Mouse (Mus musculus): Measurements from ENCODE around the gene Cux2.

The Cux2 gene

DNA sequence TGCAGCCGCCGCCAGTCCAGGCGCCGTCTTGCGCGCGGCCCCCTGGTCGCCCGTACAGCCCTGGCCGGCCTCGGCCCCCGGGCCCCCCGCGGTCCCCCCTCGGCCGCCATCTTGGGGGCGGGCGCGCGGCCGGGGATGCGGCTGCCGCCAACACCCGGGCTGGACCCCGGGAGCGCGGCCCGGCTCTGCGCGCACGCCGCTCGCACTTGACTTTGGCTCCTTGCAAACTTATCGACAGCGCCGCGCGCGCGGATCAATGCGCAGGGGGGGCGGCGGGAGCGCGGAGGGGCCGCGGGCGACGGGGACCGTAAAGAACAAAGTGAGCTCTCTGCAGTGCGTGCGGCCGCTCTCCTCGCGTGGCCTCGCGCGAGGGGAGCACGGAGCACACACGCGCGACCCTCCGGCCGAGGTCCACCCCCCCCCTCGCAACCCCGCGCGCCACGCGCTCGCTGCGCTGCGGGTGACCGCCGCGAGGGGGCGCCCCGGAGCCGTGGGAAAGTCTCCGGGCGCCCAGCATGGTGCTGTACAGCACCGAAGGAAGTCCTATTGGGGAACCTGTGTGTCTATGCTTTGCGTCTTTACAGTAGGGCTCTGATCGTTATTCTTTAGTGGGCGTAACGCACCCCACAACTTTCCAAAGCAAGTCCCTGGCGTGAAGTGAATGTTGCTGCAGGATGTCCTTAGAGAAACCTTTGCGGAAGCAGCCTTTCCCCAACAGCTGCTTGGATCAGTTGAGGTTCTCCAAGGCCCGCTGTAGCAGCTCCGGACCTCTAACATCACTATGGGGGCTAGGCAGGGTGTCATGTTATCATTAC is at the start of gene Cux2:
Cux2 (minus strand) TSS at position 86 of the 815 bp plus-strand sequence.
- peak; percentile 63 for DNase-seq

- DNase-seq = no peak
Measured at GRCm38 (mm10) chr5:122094439-122094838, 44.5 kb upstream of the Cux2 start.

GRCm38 (mm10) chr5:122093734-122094133 is 43.8 kb upstream of the Cux2 start:
- DNase-seq = no peak

GRCm38 (mm10) chr5:122092794-122093193 is 42.9 kb upstream of the Cux2 start:
- DNase-seq = no peak

- peak; percentile 68 for DNase-seq
Measured at GRCm38 (mm10) chr5:122091070-122091469, 41.2 kb upstream of the Cux2 start.

DNA sequence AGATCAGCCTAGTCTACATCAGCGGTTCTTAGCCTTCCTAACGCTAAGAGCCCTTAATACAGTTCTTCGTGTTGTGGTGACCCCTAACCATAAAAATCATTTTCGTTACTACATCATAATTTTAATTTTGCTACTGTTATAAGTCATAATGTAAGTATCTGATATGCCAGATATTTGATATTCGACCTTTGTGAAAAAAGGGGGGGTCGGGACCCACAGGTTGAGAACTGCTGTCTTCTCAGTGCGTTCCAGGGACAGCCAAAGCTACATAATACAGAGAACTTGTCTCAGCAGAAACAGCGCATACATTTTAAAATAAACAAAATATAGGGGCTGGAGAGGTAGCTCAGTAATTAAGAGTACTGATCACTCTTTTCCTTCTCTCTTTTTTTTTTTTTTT is 39.8 kb upstream of the Cux2 start:
- no peak for DNase-seq

DNA sequence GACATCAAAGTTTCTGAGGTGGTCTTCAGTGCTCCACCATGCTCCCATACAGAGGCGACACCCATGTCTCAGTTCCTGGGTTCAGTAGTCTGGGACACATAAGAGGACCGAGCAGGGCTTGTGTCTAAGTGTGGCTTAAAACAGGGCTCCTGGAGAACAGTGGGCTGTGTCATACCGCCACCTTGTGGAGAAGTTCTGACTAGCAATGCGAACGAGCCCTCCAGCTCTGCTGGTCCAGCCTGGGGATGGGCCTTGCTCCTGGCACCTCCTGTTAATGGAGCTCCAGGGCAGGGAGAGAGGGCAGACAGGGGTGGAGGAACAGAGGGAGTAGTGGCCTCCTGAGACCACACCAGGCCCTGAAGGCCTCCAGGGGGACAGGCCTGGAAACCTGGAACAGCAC is 39.0 kb upstream of the Cux2 start:
- DNase-seq = peak; percentile 79

DNA sequence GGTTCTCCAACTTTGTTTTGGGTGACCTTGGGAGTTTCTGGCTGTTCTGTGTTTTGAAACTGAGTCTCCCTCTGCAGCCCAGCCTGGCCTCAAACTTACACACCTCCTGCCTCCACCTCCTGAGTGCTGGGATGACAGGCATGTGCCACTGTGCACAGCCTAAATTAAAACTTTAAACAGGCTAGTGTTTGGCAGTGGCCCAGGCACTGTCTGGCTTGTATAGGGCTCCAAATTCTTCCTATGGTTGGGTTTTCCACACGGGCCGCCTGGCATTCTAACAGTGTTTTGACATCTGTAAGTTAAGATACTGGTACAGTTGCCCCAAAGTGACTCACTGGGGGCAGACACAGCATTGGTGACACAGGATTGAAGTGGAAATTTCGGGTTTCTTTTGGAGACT is 36.2 kb upstream of the Cux2 start:
- no peak for DNase-seq

GRCm38 (mm10) chr5:122085291-122085690 is 35.4 kb upstream of the Cux2 start:
- no peak for DNase-seq

- DNase-seq = no peak
Measured at GRCm38 (mm10) chr5:122084470-122084869, 34.6 kb upstream of the Cux2 start.

GRCm38 (mm10) chr5:122083282-122083681 is 33.4 kb upstream of the Cux2 start:
- DNase-seq = no peak

GRCm38 (mm10) chr5:122081471-122081870 is 31.6 kb upstream of the Cux2 start:
- DNase-seq = no peak

- DNase-seq = no peak
Measured at GRCm38 (mm10) chr5:122080930-122081329, 31.0 kb upstream of the Cux2 start.

- DNase-seq = no peak
Measured at GRCm38 (mm10) chr5:122079796-122080195, 29.9 kb upstream of the Cux2 start.

DNA sequence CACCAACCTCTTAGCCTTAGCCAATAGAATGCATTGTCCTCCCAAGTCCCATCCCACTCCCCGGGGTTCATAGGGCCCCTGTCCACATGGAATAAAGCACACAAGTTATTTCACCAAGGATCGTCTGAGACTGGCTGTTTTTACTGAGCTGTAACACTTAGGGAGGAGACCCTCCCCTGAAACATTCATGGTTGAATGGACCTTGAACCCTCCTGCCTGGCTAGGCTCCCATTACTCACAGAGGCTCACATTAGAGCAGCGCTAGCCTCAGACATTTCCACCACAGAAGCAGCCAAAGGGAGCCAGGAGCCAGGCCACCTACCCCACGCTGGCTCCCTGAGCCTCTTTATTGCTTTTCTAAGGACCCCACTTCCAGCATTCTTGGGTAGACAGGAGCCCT is 27.3 kb upstream of the Cux2 start:
- no peak for DNase-seq

- no peak for DNase-seq
Measured at GRCm38 (mm10) chr5:122075736-122076135, 25.8 kb upstream of the Cux2 start.

DNA sequence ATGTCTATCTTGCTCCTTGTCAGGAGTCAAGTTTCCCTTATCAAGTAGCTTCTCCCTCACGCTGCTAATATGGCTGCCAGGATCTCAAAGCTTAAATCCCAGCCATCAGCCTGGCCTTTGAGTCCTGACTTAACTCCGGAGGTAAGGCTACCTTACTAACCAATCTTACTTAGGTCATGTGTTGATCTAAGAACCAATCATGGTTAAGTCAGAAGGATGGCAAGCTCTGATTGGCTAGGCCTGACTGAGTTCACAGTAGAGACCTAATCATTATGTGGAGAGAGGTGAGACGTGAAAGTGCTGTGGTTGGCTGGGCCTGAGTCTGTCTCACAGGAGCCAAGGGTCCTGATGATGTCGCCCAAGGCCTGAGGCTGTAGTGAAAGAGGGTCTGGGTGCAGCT is 22.1 kb upstream of the Cux2 start:
- no peak for DNase-seq

- no peak for DNase-seq
Measured at GRCm38 (mm10) chr5:122070963-122071800, 21.3 kb upstream of the Cux2 start.

- no peak for DNase-seq
Measured at GRCm38 (mm10) chr5:122068563-122068962, 18.7 kb upstream of the Cux2 start.

GRCm38 (mm10) chr5:122063204-122063933 is 13.5 kb upstream of the Cux2 start:
- DNase-seq = no peak

DNA sequence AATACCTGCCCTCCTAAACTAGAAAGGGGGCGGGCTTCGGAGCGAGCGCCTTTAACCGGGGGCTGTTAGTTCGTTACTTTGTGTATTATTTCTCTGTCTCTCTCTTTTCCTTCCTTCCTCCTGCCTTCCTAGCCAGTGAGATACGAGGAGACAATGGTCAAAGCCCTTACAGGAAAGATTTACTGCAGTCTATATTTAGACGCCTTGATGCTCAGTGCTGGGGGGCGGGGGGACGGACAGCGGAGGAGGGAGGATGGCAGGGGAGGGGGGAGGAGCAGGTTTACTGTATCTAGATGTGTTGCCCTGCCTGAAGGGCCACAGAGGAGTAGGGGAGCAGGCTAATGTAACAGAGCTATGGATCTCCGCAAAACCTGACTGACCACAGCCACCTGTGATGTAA is 12.6 kb upstream of the Cux2 start:
- DNase-seq = no peak

DNA sequence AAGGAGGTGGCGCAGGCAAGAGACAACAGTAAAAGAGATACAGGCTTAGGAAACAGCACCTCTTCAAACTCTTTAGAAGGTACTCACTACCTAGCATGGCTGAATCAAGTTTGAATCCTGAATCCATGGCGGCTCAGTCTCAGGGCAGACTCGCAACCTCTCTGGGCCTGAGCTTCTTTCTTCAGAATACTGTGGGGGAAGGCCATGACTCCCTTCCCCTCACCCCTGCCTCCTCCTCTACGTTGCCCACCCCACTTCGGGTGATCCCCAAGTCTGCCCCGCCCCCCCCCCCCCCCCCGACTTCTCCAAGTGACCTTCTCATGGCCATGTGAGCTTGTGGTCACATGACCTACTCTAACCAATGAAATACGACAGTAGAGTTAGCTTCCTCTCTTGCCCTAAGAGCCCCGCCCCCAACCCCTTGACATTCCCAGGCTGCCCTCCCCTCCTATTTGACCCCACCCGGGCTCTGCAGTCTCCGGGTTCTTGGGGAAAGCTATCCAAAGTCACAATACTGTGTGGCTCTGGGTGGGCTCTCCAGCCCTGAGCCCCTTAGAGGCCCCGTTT is 10.9 kb upstream of the Cux2 start:
- DNase-seq = no peak
